Mouse (Mus musculus) liver, adult 2 months (tissue): ENCODE results near the gene Gm20431. TPM values are rescaled to one million over a fixed set of nuclear protein-coding genes. Genes with fewer than 3 reads are reported as not detected.

ENCODE experiments used
- DNase-seq: peaks from one replicate; pipeline ENCODE4 v3.0.0-alpha.2; 2011; ENCODE audit warnings: low read depth, low spot score; ENCODE audit errors: extremely low read depth
- H3K27ac ChIP-seq: fragments of 200-500 bp; replicated peaks from 2 replicates; pipeline ENCODE4 v1.5.1; 2012; ENCODE audit warnings: low read depth, mild to moderate bottlenecking, control low read depth, inconsistent platforms, low read length; ENCODE audit not compliant: insufficient read depth
- H3K27me3 ChIP-seq: fragments of 200-500 bp; 2 replicates; pipeline ENCODE4 v1.6.1; 2012; ENCODE audit warnings: mild to moderate bottlenecking, moderate library complexity, low read length, inconsistent platforms; ENCODE audit not compliant: control insufficient read depth, insufficient read depth
- H3K36me3 ChIP-seq: fragments of 200-500 bp; 2 replicates; pipeline ENCODE4 v1.6.1; 2012; ENCODE audit warnings: low read length, inconsistent platforms; ENCODE audit not compliant: control insufficient read depth, insufficient read depth
- H3K4me1 ChIP-seq: fragments of 200-500 bp; 2 replicates; pipeline ENCODE4 v1.6.1; 2011; ENCODE audit warnings: low read length; ENCODE audit not compliant: control insufficient read depth, insufficient read depth
- H3K4me3 ChIP-seq: fragments of 200-500 bp; 2 replicates; pipeline ENCODE4 v1.5.1; 2011; ENCODE audit warnings: low read depth, mild to moderate bottlenecking, control low read depth, low read length, moderate library complexity; ENCODE audit not compliant: insufficient read depth
- H3K79me2 ChIP-seq: fragments of 200-500 bp; 2 replicates; pipeline ENCODE4 v1.6.1; 2012; ENCODE audit warnings: inconsistent platforms, mild to moderate bottlenecking, low read length, moderate library complexity; ENCODE audit not compliant: control insufficient read depth, insufficient read depth
- H3K9ac ChIP-seq: fragments of 200-500 bp; 2 replicates; pipeline ENCODE4 v1.6.1; 2012; ENCODE audit warnings: low read depth, mild to moderate bottlenecking, control low read depth, inconsistent platforms, low read length
- CTCF ChIP-seq: fragments of 200-500 bp; IDR thresholded peaks from 2 replicates; pipeline ENCODE4 v1.5.1; 2011; ENCODE audit warnings: low read depth, low read length, control low read depth
- POLR2A ChIP-seq: fragments of 200-500 bp; IDR thresholded peaks from 2 replicates; pipeline ENCODE4 v1.6.1; 2011; ENCODE audit warnings: low read length, control low read depth; ENCODE audit not compliant: insufficient read depth; ENCODE audit errors: extremely low read depth
- WGBS: fragments of 180-500 bp; shearing (Covaris S2); methylation state at CpG from one replicate; pipeline ENCODE4 v1.1.7; 2018; 5-methylcytosine and 5-hydroxymethylcytosine counted together
- polyA plus RNA-seq: library from polyadenylated mRNA; depleted of rRNA; stranded (reverse); fragments of >200 nt; gene quantifications from 2 replicates; pipeline ENCODE4 v1.2.3, GENCODE M21; 2012
- total RNA-seq: library from RNA; depleted of rRNA; stranded (reverse); fragments of >200 nt; gene quantifications from 2 replicates; pipeline ENCODE4 v1.2.3, GENCODE M21; 2014

Gene Gm20431
- total and polyA plus RNA-seq, 2 experiments = 10.8 TPM; not detected in 1

GRCm38 (mm10) chr2:167571442-167572220, 89.7 kb downstream of the Gm20431 start:
- TF ChIP-seq CTCF = no peak
- no peak for TF ChIP-seq POLR2A

GRCm38 (mm10) chr2:167570815-167571214, 90.5 kb downstream of the Gm20431 start:
- Histone ChIP-seq H3K27ac (peak overlapping the region; percentile 46), H3K4me1 (peaks cover 20% of the 10 kb centered on the region), H3K36me3 (no peaks in the 10 kb centered on the region), H3K4me3 (no peak overlapping the region), H3K27me3 (no peaks in the 10 kb centered on the region), H3K9ac (peak overlapping the region; percentile 4; the same call in 1 of the 2 replicates), H3K79me2 (0 out of 2 replicates have a peak, but pooled peaks cover under 1% of the 10 kb centered on the region)
- 41% methylated on average over 6 of the region's 6 CpGs for WGBS
- DNase-seq = no peak
- no peak for TF ChIP-seq CTCF
- no peak for TF ChIP-seq POLR2A

More at GRCm38 (mm10) chr2:167571442-167572220, 89.7 kb downstream of the Gm20431 start:
- Histone ChIP-seq H3K36me3 (no peaks in the 10 kb centered on the region), H3K4me3 (no peak overlapping the region), H3K9ac (no peak overlapping the region), H3K79me2 (no peaks in the 10 kb centered on the region), H3K27me3 (no peaks in the 10 kb centered on the region), H3K27ac (no peak overlapping the region), H3K4me1 (peaks cover 20% of the 10 kb centered on the region)
- DNase-seq = no peak
- WGBS = 73% methylated on average over 18 of the region's 18 CpGs

DNA sequence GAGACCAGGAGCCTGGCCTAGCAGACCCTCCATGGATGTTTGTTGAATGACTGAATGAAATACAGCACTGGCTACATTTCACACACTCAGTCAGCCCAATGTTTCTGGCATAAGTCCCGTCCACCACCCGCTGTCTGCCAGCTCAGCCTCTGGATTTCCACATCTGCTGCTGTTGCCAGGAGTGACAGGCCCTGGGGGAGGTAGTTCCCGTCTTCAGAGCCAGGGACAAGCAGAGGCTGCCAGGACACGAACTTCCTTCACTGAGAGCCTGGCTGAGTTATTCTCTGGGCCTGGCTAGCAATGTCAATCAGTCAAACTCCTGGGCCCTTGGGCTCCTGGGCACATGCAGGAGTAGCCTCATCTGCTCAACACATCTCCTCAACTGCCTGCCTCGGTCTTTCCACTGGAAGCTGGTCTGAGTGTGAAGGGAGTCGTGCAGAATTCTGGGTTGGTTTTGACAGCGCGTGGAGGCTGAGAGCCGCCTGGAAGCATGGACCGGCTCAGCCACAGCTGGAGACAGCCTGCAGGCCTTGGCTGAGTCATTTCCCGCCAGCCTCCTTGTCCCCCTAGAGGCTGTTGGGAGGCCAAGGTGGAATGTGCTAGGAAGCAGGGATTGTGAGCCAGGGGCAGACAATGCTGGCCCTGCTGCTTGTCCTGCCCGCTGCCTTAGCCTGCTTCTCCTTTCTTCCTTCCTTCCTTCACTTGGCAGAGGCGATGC, 91.2 kb downstream of the Gm20431 start:
- WGBS = 19% methylated on average over 13 of the region's 13 CpGs
- no peaks in the 10 kb centered on the region for H3K27me3 ChIP-seq
- peaks cover 20% of the 10 kb centered on the region for H3K4me1 ChIP-seq
- peak overlapping the region; percentile 4 for H3K9ac ChIP-seq
- peak; percentile 92 for DNase-seq
- peak; percentile 29 for TF ChIP-seq CTCF
- TF ChIP-seq POLR2A = no peak
- no peaks in the 10 kb centered on the region for H3K36me3 ChIP-seq
- H3K27ac ChIP-seq = peak overlapping the region; percentile 46
- 0 out of 2 replicates have a peak, but pooled peaks cover 4% of the 10 kb centered on the region for H3K79me2 ChIP-seq
- H3K4me3 ChIP-seq = no peak overlapping the region

DNA sequence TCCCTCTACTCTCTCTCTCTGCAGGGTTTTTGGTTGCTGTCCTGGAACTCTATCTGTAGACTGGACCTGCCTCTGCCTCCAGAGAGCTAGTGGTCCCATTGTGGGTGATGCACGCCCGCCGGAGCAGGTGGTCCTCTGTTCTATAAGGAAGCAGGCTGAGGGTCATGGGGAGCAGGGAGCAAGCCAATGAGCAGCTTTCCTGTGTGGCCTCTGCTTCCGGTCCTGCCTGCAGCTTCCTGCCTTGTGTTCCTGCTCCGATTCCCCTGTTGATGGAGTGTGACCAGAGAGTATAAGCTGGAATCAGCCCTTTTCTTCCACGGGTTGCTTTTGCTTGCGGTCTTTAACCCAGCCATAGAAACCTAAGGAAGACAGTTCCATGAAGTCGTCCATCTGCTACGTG, 93.2 kb downstream of the Gm20431 start:
- H3K4me3 ChIP-seq = no peak overlapping the region
- H3K4me1 ChIP-seq = peaks cover 24% of the 10 kb centered on the region
- TF ChIP-seq CTCF = no peak
- TF ChIP-seq POLR2A = no peak
- H3K9ac ChIP-seq = no peak overlapping the region
- H3K79me2 ChIP-seq = 0 out of 2 replicates have a peak, but pooled peaks cover 4% of the 10 kb centered on the region
- no peak for DNase-seq
- H3K27ac ChIP-seq = no peak overlapping the region
- 80% methylated on average over 9 of the region's 9 CpGs for WGBS
- H3K27me3 ChIP-seq = no peaks in the 10 kb centered on the region
- no peaks in the 10 kb centered on the region for H3K36me3 ChIP-seq

DNA sequence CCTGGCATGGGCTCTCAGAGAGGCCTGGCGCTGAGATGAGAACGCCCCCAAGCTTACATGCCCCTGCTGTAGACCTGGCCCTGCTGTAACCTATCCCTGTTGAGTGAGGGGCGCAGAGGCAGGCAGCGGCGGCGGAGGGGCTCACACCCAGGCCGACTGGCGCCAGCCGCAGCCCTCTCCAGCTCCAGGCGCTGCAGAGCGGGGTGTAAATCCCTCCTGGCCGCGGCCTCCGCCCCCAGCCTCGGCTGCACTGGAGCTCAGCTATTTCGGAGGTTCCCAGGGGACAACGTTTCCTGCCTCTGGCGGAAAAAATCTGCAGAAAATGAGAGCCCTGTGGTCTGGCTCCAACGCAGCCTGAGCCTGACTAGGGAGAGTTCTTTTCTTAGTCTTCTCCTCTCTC, 95.6 kb downstream of the Gm20431 start:
- peaks cover 13% of the 10 kb centered on the region for H3K4me1 ChIP-seq
- H3K27ac ChIP-seq = peak overlapping the region; percentile 87
- 17% methylated on average over 19 of the region's 19 CpGs for WGBS
- peak overlapping the region; percentile 74 for H3K4me3 ChIP-seq
- 0 out of 2 replicates have a peak, but pooled peaks cover 4% of the 10 kb centered on the region for H3K79me2 ChIP-seq
- no peak for TF ChIP-seq CTCF
- no peak for TF ChIP-seq POLR2A
- no peaks in the 10 kb centered on the region for H3K27me3 ChIP-seq
- H3K36me3 ChIP-seq = no peaks in the 10 kb centered on the region
- peak overlapping the region; percentile 88 for H3K9ac ChIP-seq
- DNase-seq = no peak

DNA sequence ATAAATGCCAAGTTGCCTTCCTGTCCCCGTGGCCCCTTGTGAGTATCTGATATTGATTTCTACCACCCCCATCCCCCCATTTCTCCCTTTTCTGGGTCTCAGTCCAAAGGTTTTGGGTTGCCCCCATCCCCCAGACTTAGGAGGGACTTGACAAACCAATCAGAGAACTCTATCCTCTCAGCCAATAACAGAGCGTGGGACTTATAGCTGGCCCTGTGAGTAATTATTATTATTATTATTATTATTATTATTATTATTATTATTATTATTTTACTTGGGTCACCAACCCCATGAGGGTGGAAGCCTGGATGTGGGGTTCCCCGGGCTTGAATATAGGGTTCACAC, 96.0 kb downstream of the Gm20431 start:
- no peak for DNase-seq
- Histone ChIP-seq H3K79me2 (0 out of 2 replicates have a peak, but pooled peaks cover 4% of the 10 kb centered on the region), H3K9ac (peak overlapping the region; percentile 88), H3K4me3 (peak overlapping the region; percentile 74), H3K4me1 (peaks cover 9% of the 10 kb centered on the region), H3K27ac (peak overlapping the region; percentile 87), H3K27me3 (no peaks in the 10 kb centered on the region), H3K36me3 (no peaks in the 10 kb centered on the region)
- WGBS = 23% methylated on average over 3 of the region's 3 CpGs
- TF ChIP-seq POLR2A (no peak), CTCF (no peak)
